In genomic region chr19:44077024-44077423, GRCm38 (mm10) we compare ENCODE assay signal across 21 mouse cellular contexts. TPM values are rescaled to one million over a fixed set of nuclear protein-coding genes. Genes with fewer than 3 reads are reported as not detected.
"Had no signal": no experiment of that assay in that cellular context is flagged by ENCODE, and none has a peak within 500 bp of the region (broad histone marks: within the 10 kb centered on the region; RNA-seq: fewer than 3 reads in every experiment).

No protein-coding gene starts in this region.

- H3K4me2 ChIP-seq: lung, embryonic 14.5 days; midbrain, embryonic 12.5 days; neural tube, embryonic 13.5 days; neural tube, embryonic 15.5 days had no signal

- H3K4me1 ChIP-seq: midbrain, embryonic 10.5 days; midbrain, embryonic 12.5 days; neural tube, embryonic 13.5 days; neural tube, embryonic 15.5 days had no signal

- H3K27me3 ChIP-seq: midbrain, embryonic 12.5 days; neural tube, embryonic 13.5 days; neural tube, embryonic 15.5 days had no signal

- H3K9ac ChIP-seq: lung, embryonic 14.5 days; midbrain, embryonic 12.5 days; neural tube, embryonic 13.5 days; neural tube, embryonic 15.5 days had no signal

- H3K4me3 ChIP-seq: midbrain, embryonic 10.5 days; midbrain, embryonic 12.5 days; myocyte; neural tube, embryonic 13.5 days; neural tube, embryonic 15.5 days had no signal

- DNase-seq: lung, embryonic 14.5 days; lung, postnatal 10 days; lung, postnatal 4 days; midbrain, embryonic 14.5 days; retina, postnatal 1 day; right cerebral cortex, adult 18-20 months; right cerebral cortex, postnatal 25 days; right cerebral cortex, postnatal 4 days; spleen, adult 18-20 months; thymus, adult 18-20 months; thymus, postnatal 14 days; thymus, postnatal 36 days had no signal

- ATAC-seq: midbrain, embryonic 16.5 days had no signal

- H3K9me3 ChIP-seq: midbrain, embryonic 10.5 days; midbrain, embryonic 12.5 days; neural tube, embryonic 13.5 days; neural tube, embryonic 15.5 days had no signal

- H3K27ac ChIP-seq: midbrain, embryonic 10.5 days; midbrain, embryonic 12.5 days; neural tube, embryonic 13.5 days; neural tube, embryonic 15.5 days had no signal

RNA-seq across cellular contexts. Expression of gene Cyp2c23, which starts 48.0 kb away (rescaled TPM):
- total RNA-seq: megakaryocyte, adult 5-6 weeks; megakaryocyte-erythroid progenitor cell, adult 5-6 weeks had no signal
- polyA plus RNA-seq: midbrain, embryonic 10.5 days; midbrain, embryonic 12.5 days; midbrain, embryonic 14.5 days; midbrain, embryonic 16.5 days; neural tube, embryonic 11.5 days; neural tube, embryonic 13.5 days; neural tube, embryonic 15.5 days had no signal
